Mouse (Mus musculus) ES-Bruce4 (cell line): ENCODE measurements around the gene Mydgf.

Experiments used
- CTCF ChIP-seq: IDR thresholded peaks from one replicate; pipeline ENCODE4 v1.8.1; 2011; ENCODE audit warnings: low read depth, low read length
- EP300 ChIP-seq: IDR thresholded peaks from 2 replicates; pipeline ENCODE4 v1.6.1; 2011; ENCODE audit warnings: low read depth, low read length; ENCODE audit not compliant: insufficient read depth
- POLR2A ChIP-seq: IDR thresholded peaks from one replicate; pipeline ENCODE4 v1.8.1; 2011; ENCODE audit warnings: low read length; ENCODE audit not compliant: insufficient read depth

GRCm38 (mm10) chr17:56211090-56211489 lies 27.4 kb upstream of the Mydgf start:
- TF ChIP-seq CTCF = no peak
- TF ChIP-seq EP300 = no peak
- no peak for TF ChIP-seq POLR2A
